ENCODE assay signal across 8 mouse cellular contexts in genomic region chr14:60086808-60087725, GRCm38 (mm10).
DNase-seq lines count a peak whose midpoint lies in the region; ATAC-seq lines count a peak whose summit lies in the region.

No protein-coding gene starts in this region.

- peaks cover 12% of the 10 kb centered on the region for H3K4me1 ChIP-seq in heart, embryonic 12.5 days (replicated peaks)
- H3K4me1 ChIP-seq in forebrain, embryonic 11.5 days (replicated peaks; ENCODE audit: control insufficient read depth, insufficient read depth, low read length), result no peaks in the 10 kb centered on the region
- peaks cover 7% of the 10 kb centered on the region for H3K4me1 ChIP-seq in lung, embryonic 16.5 days (replicated peaks; ENCODE audit: control insufficient read depth, insufficient read depth, low read length)

- no peaks in the 10 kb centered on the region for H3K36me3 ChIP-seq in heart, embryonic 12.5 days
- H3K36me3 ChIP-seq in forebrain, embryonic 11.5 days (ENCODE audit: control insufficient read depth, insufficient read depth, low read length), result no peaks in the 10 kb centered on the region
- H3K36me3 ChIP-seq in lung, embryonic 16.5 days (ENCODE audit: control insufficient read depth, insufficient read depth, low read length), result no peaks in the 10 kb centered on the region

- no peak overlapping the region for H3K27ac ChIP-seq in heart, embryonic 12.5 days (ENCODE audit: poor library complexity, severe bottlenecking)
- H3K27ac ChIP-seq in forebrain, embryonic 11.5 days (ENCODE audit: low read depth, low read length), result no peak overlapping the region
- H3K27ac ChIP-seq in lung, embryonic 16.5 days (ENCODE audit: low read length), result no peak overlapping the region

- H3K27me3 ChIP-seq in heart, embryonic 12.5 days (replicated peaks), result peaks cover 21% of the 10 kb centered on the region; the same call in 1 of the 2 replicates
- H3K27me3 ChIP-seq in forebrain, embryonic 11.5 days (ENCODE audit: control insufficient read depth, insufficient read depth, low read length), result no peaks in the 10 kb centered on the region; the same call in 1 of the 2 replicates
- peaks cover 5% of the 10 kb centered on the region; the same call in 1 of the 2 replicates for H3K27me3 ChIP-seq in lung, embryonic 16.5 days (ENCODE audit: control insufficient read depth, insufficient read depth, low read depth, low read length)

- DNase-seq in heart, postnatal 4 days, result no peak
- peak; percentile 9 for DNase-seq in c-Kit-positive CD71-positive TER-119-negative erythroid progenitor cells, embryonic 14.5 days (ENCODE audit: low read depth)
- DNase-seq in forebrain, embryonic 11.5 days (ENCODE audit: low spot score), result peak; percentile 90
- peak; percentile 39 to 55 for DNase-seq in kidney, postnatal 25 days
- peak; percentile 57 for DNase-seq in retina, adult 2 months (ENCODE audit: low read depth, low spot score)
- peak; percentile 43 for DNase-seq in urinary bladder, postnatal 25 days (ENCODE audit: low spot score)

- peak; percentile 79 for ATAC-seq in heart, embryonic 12.5 days (ENCODE audit: insufficient number of reproducible peaks, low FRiP score)
- ATAC-seq in forebrain, embryonic 11.5 days (replicated peaks; ENCODE audit: low FRiP score), result peak; percentile 95
- peak; percentile 85 for ATAC-seq in lung, embryonic 16.5 days (ENCODE audit: low read depth)

- 11% methylated on average over 32 of the region's 33 CpGs for WGBS in heart, embryonic 12.5 days
- 11% methylated on average over 27 of the region's 33 CpGs for WGBS in forebrain, embryonic 11.5 days
- 10% methylated on average over 28 of the region's 33 CpGs for WGBS in lung, embryonic 16.5 days

- peak overlapping the region; percentile 47 for H3K4me3 ChIP-seq in heart, embryonic 12.5 days
- peak overlapping the region; percentile 44 for H3K4me3 ChIP-seq in forebrain, embryonic 11.5 days (ENCODE audit: low read depth, low read length)
- peak overlapping the region; percentile 47 for H3K4me3 ChIP-seq in lung, embryonic 16.5 days (ENCODE audit: low read length)

- peak overlapping the region; percentile 31; the same call in 1 of the 2 replicates for H3K9ac ChIP-seq in heart, embryonic 12.5 days
- H3K9ac ChIP-seq in forebrain, embryonic 11.5 days (ENCODE audit: low read length), result peak overlapping the region; percentile 65
- H3K9ac ChIP-seq in lung, embryonic 16.5 days (ENCODE audit: low read length), result no peak overlapping the region

- H3K4me2 ChIP-seq in heart, embryonic 12.5 days, result peak overlapping the region; percentile 86
- H3K4me2 ChIP-seq in forebrain, embryonic 11.5 days (ENCODE audit: low read depth, low read length, severe bottlenecking), result peak overlapping the region; percentile 84
- H3K4me2 ChIP-seq in lung, embryonic 16.5 days (ENCODE audit: low read depth, low read length), result peak overlapping the region; percentile 73

- H3K9me3 ChIP-seq in heart, embryonic 12.5 days (replicated peaks), result no peaks in the 10 kb centered on the region
- H3K9me3 ChIP-seq in forebrain, embryonic 11.5 days (ENCODE audit: control insufficient read depth, low read length), result no peaks in the 10 kb centered on the region
- H3K9me3 ChIP-seq in lung, embryonic 16.5 days (ENCODE audit: control insufficient read depth, low read length), result no peaks in the 10 kb centered on the region
